Mouse (Mus musculus): ENCODE results near the gene Ddx31.

The Ddx31 gene

DNA sequence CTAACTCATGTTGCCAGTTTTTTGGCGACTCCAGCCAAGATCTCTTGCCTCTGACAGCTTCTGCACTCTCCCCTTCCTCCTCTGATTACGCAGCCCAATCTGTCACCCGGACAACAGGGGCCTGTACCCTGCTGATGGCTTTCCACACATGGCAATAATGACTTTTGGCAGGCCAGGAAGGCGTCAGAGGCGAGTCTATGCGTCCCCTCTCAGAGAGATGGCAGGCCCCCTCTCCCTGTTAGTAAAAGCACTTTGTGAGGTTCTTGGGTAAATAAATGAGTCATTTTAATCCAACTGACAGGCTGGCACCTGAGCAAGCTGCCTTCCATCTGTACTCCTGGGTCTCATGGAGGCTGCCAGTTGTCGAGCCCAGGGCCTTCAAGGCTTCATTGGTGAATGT lies 27.3 kb downstream of the Ddx31 start:
- no peak for DNase-seq

DNA sequence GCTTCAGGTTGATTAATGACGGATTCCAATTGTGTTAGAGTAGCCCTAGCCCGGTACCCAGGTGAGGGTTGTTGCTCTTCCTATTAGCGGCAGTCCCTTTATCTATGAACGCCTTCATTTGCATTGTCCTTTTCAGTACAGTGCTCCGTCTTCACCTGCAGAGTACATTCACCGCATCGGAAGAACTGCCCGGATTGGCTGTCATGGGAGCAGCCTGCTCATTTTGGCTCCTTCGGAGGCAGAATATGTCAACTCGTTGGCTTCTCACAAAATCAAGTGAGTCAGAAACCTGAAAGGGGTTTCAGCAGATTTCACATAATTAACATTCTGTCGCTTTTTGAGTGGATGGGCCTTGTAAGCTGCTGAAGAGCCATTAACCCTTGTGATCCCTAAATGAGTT lies 35.3 kb downstream of the Ddx31 start:
- no peak for DNase-seq

DNA sequence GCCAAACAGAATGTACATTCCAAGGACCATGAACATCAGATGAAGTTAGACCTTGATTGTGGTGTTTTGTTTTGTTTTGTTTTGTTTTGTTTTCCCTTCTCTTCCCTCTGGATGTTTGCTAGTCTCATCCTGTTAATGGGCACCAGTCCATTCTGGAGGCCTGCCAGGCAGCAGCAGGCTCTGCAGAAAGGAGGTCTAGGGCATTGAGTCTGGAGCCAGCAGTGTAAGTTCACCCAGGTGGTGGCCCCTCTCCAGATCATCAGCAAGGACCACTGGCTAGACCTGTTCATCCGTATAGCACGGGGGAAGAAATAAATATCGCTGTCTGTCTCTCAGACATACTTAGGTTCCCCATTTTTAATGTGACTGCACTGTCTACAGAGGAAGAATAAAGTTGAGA lies 41.1 kb downstream of the Ddx31 start:
- no peak for DNase-seq

DNA sequence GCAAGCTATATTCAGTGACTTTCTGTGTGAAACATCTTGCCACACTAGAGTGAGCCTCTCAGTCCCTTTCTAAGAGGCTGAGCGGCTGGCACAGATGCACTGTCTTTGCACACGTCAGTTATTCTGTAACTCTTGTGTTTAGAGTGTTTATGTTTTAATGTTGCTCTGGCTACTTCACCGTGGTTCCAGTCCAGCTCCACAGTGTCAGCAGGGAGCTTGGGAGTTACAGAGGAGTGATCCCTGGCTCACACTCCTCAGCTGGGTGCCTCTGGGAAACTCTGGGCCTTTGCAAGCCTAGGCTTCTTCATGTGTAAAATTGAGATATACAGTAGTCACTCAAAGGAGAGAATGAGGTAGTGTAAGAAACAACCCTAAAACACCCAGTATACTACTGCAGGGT lies 41.8 kb downstream of the Ddx31 start:
- DNase-seq, result no peak

DNA sequence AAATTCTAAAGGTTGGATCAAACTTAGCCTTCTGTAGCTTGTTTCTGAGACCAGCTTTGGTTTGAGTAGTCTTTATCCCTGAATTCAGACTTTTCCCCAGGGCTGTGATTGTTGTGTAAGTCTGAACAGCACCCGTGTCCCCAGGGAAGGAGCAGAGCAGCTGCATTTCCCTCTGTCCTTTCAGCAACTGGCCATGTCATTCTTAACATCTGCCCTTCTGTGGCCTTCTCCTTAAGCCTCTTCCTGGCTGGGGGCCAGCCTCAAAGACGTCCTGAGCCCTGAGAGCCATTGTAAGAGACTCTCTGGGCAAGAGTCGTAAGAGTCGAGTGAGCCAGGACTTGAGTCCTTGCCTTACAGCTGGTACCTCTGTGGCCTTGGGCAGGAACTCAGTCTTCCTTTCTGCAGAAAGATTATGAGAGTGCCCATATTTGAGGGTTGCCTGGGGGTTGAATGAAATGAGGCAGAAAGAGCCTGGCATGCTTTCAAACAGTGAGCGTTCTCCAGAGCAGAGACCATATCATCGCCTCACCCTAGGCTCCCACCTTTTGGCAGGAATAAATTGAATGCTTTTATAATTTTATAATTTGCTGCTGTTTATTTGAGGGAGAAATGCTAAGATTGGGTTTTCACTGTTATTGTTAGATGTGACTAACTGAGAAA lies 42.8 kb downstream of the Ddx31 start:
- no peak for DNase-seq

DNA sequence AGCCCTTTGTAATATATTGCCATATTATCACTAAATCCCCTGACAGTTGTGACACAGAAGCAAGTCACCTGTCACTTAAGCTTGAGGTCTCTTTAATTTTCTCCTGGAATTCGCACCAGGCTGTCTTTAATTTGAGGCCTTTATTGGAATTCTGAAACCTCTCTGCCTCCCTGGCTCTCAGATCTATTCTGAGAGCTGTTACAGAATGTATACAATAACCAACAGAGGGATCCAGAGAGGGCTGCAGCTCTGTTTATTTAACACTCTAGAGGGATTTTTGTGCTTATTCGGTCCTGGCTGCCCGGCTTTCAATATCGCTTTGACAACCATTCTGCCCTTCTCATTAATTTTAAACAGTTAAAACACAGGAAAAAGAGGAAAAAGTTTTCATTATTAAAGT lies 44.7 kb downstream of the Ddx31 start:
- DNase-seq, result no peak

DNA sequence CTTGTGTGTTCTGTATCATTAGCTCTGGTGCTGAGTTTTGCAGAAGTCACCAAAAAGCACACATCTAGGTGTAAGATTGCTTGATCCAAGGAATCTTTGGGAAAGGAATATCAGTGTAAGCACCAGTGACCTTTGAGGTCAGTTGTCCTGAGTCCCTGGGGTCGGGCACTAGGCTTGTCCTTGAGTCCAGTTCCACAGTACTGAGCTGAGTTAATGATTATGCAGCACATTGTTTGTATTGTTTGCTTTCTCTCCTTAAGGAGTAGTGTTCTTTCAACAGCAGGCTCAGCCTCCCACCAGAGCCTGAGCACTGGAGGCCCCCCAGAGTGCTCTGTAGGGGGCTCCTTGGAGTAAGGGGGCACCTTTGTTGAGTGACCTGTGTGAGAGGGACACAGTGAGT lies 52.6 kb downstream of the Ddx31 start:
- DNase-seq, result no peak

DNA sequence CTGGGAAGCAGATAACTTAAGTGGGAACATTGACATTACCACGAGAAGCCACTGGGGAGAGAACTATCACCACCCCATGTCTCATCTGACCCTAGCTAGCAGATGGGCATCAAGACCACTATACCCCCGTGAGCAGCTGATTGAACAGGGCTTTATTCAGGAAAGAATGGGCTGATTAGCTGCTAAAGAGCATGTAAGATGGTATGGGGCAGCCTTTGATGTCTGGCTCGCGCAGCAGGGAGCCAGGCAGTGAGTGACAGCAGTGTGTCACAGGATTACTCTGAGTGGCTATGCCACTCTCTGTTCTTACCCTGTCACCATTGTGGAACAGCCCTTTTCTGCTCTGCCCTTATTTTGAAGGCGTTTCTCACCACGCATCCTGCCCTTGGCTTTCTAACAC lies 53.3 kb downstream of the Ddx31 start:
- no peak for DNase-seq

DNA sequence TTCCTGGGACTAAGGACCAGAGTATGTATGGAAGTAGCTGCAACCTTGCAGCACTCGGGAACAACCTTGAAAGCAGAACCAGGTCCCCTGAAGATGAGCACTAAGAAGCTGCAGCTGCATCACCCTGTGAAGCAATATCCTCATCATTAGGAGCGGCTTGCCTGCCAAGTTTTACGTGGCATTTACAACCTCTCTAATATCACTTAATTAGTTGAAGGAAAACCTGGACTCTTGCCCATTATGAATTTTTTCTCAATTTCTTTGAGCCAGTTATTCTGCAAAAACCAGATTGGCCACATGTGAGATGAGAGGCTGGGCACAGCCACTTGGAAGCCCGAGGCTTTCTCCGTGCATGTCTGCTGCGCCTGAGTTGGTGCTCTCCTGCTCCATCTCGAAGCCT lies 55.7 kb downstream of the Ddx31 start:
- no peak for DNase-seq

DNA sequence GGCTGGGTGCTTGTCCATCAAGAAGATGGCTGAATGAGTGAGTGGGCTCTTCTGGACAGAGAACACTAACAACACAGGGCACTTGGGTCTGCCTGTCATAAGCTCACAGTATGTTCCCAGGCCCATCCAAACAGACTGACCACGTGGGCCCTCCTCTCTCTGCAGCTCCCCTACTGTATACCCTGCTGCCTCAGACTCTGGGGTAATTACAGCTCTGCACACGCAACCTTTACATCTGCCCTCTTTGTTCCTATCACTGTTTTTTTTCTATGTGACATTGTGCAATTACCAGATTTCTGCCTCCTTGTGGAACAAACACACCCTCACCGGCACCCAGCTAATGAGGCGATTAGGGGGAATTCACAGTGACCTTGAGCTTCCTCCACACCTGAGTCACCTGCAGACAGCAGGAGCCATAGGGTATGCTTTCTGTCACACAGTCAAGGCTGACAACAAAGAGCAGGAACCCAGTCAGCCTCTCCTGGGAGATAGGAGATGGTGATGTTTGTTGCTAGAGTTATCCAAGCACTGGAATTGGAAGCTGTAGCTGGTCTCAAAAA lies 57.2 kb downstream of the Ddx31 start:
- DNase-seq, result no peak

DNA sequence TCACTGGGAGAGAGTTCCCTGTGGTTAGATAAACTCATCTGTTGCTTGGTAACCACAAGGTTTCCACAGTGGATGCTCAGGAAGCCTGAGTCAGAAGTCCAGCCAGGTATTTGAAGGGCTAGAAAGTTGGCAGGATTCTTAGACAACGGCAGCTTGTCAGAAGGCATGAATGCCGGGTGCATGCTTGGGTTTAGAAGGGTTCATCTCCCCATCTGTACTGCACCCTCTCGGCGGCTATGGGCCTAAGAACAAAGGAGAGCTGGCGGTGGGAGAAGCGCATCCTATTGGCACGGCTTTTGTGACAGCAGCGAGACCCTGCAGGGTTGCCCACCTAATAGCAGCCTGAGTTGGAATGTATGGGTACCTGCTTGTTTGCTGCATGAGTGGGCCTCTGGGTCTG lies 62.1 kb downstream of the Ddx31 start:
- no peak for DNase-seq

DNA sequence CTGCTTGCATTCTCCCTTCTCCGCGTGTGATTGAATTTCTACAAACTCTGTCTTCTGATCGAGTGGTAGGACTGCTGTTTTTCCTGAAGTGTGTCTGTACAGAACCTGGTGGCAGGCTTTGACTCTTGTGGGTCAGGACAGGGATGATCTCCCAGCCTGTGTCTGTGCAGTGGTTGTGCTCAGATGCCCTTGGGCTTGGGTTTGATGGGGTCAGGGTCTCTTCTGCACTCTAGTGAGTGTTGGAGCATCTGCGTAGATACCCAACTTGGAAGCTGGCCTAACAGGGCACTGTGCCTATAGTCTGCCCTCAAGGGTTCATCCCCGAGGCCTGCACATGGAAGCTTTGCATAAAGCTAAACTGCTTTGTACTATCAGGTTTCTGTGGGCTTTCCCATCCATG lies 63.7 kb downstream of the Ddx31 start:
- no peak for DNase-seq

DNA sequence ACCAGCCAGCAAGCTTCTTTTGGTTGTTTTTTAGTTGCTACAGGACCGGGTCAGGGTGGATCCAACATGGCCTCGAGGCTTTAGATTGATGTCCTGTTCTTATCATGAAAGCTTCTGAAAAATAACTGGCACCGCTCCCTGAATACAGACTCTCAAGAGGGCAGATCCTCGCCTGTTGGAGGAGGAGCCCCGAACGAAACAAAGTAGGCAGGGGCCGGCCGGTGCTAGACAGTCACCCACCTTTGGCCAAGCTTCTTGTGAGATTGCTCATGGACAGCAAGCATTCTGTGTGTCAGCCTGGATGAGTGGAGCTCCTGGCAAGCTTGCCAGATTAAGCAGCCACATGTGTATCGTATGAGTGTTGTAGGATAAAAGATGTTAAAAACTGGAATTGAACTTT lies 64.6 kb downstream of the Ddx31 start:
- DNase-seq, result no peak

DNA sequence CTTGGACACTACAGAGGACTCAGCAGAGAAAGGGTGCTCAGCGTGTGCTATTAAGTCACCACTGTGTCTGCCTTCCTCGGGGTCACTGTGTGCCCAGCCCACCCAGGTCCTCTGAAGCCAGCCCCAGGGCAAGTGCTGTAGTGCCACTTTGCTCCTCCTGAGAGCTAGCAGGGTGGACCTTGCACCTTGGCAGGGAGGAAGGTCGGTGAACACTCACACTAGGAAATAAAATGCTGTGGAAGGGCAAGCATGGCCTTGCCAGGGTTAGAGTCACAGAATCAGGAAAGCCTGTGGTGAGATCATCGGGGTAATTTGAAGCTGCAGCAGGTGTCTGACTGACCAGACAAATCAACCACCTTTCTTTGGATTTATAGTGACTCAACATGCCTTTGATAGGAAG lies 65.4 kb downstream of the Ddx31 start:
- no peak for DNase-seq

DNA sequence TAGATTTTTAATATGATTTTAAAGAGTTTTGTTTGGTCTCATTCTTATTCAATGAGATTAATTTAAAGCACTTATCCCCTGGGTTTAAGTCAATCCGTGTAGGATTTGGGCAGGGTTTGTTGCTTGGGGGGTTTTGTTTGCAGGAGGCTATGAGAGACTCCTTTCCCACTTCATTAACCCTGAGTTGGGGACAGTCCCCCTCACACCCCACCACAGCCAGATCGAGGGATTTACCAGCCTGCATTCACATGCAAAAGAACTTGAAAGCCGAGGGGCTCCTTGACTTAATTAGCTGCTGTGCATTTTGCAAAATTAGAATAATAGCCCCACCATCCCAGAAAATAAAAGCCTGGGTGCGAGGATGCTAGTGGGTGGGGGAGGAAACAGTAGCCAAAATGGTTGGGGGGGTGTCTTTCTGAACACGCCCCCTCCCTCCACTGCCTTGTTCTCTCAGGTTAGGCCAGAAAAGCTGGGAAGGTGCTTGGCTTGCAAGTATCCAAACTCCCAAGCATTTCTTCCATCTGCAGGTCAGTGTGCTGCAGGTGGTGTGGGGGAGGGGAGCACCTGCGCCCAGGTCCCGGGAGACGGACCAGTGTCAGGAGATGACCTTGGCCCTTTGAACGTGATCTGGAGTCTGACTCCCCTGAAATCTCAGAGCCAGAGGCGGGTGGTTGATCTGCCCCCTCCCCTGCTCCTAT lies 67.6 kb downstream of the Ddx31 start:
- DNase-seq, result no peak

DNA sequence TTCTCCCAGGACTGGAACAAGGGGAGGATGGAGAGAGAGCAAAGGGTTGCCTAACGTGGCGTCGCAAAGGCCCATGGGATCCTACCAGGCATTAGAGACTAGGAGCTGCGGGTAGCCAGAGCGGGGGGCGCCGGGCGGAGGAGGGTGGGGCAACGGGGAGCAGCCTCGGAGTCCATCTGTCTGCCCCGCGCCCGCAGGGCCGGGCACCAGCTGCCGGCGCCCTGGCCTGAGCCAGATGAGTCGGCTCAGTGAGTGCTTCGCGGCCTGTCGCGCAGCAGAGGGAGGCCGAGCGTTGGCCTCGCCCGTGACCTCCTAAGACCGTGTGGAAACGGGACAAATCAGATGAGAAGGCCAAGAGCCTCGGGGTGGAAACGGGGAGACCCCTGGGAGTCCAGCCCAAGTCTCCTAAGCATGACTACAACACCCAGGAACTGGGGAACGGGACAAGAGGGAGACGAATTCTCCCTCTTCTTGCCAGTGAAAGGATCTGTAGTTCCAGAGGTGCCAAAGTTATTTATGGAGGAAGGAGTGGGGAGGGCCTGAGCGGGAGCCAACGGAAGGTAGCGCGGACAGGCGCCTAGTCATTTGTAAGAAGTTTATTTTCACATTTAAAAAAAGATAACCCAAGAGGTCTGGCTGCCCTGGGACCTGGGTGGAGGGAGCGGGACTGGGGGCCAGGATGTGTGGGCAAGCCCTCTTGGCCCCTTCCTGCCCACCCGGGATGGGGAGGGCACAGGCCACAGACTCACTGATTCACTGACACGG lies 68.4 kb downstream of the Ddx31 start:
- DNase-seq, result no peak

DNA sequence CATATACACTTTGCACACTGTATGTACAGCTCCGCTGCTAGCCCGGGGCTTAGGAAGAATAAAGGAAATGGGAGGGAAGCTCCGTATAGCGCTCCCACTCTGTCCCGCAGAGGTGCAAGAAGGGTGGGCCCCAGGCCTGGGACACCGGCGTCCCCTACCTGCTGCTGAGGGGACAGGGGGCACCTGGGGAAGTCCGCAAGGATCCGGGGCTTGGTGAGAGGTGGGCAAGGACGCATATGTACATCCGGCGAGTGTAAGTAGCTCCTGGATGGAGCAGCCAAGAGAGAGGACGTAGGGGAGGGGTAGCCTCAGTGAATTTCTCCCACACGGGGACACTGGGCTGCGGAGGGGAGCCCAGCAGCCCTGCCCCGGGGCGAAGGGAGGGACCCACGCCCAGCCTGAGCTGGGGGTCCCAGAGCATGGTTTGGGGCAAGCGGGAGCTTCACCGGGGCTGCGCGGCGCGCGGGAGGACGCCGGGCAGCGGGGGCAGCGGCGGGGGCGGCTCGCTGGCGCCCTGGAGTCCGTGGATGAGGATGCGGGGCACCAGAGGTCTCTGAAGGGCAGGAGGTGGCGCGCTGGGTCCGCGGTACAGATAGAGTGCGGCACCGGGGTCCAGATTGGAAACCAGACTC lies 69.1 kb downstream of the Ddx31 start:
- DNase-seq, result no peak

DNA sequence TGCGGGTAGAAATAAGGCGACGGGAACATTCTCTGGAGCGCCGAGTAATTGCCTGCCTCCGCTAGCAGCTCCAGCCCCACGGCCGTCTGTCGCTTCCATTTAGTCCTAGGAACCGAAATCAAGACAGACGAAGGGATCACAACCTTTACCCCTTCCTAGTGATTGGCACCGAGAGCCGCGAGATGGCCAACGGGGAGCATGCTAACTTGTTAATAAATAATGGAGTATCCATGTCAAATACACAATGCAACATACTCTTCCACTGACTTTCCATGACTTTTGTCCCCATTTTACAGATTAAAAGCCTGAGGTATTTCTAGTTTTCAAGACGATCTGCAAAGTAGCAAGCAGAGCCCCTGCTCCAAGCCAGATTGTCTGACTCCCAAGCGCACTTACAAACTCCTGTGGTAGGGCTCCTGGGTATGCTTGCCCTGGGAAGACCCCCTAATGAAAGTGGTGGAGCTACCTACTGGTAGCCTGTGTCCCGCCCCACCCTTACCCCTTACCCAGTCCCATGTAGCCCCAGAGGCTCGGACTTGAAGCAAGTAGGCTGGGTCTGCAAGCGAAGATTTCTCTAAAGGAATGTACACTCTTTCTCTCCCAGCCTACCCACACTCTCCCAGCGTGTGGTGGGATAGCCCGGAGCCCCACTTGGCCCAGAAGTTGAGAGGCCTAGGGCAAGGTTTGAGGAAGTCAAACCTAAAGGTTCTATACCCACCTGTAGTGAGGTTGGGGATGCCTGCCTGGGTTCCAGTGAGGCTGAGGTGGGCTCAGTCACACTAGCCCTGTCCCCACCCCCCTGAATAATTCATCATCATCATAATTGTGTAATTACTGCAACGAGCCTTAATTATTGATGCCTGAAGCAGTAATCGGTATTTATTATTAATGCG lies 69.9 kb downstream of the Ddx31 start:
- no peak for DNase-seq

DNA sequence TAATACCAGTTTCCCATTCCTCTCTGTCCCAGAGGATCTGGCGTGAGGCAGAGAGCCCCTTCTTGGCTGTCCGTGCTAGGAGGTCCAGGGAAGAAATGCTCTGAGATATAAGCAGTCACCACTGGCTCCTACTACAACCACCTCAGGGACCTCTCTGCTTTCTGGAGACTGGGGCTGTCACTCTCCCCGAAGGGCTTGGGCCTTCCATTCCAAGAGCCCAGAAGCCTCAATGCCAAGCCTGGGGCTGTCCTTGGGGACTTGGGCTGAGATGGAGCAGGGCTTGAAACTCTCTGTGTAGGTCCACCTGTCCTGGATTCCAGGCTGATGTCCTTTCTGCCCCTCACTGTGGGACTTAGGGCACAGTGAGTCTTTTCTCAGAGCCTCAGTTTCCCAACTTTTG lies 70.7 kb downstream of the Ddx31 start:
- DNase-seq, result no peak

DNA sequence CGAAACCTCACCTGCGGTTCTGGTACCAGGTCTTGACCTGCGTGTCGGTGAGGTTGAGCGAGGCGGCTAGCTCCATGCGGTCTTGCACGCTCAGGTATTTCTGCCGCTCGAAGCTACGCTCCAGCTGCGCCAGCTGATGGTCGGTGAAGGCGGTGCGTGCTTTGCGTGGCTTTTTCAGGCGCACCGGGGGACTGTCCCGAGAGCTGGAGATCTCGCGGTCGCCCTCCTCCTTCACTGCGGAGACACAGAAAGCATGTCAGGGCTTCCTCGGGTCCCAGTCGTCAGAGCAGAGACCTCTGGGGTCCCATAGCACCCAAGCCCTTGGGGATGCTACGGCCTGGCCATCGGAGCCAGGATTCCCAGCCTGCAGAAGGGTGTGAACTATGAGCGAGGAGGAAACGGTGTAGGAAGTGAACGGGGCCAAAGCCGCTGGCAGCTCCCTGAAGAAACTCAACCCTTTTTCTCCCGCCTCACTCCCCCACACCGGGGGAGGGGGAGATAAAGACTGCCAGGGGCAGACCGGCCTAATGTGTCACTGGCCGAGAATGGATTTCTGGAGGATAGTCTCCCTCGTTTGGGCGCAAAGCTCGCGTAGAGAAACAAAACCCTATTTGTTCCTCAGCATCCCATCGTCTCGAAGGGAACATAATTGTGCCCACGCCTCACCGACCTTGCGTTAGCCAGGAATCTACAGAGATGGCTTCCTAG lies 71.3 kb downstream of the Ddx31 start:
- DNase-seq, result no peak

DNA sequence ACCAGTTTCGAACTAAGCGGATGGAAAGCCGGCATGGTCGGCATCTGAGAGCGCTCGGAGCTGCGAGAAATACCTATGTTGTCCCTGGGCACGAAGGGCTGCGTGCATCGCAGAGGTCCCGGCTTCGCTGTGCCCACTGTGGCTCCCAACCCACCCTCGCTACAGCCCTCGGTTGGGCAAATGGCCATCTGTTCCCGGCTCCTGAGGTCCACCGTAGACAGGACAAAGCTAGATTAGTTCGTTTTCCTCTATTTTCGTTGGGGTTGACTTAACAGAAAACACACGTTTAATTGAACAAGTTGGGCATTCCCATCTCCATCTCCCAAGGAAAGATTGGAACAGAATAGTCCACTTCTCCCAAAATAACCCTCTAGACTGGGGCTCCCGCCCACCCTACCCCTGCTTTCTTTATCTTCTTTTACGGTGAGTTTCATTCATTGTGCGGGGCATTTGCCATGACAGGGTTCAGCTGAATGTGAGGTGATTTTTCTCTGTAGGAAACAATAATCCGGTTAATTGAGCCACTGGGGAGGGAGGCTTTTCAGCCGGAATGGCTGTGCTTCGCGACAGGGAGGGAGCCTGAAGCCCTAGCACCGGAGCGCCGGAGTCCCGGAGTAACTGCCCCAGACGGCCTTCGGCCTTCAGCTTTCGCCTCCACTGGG lies 72.0 kb downstream of the Ddx31 start:
- DNase-seq, result no peak

Data from thymus, postnatal 14 days (tissue).